Mouse (Mus musculus): ENCODE results near the gene Nek6.
A peak's percentile ranks its signal among the peaks of the same experiment; 100 is the strongest.

The Nek6 gene

GRCm38 (mm10) chr2:38509004-38509719 lies 2.3 kb upstream of the Nek6 start:
- no peak for DNase-seq

GRCm38 (mm10) chr2:38510120-38510519 lies 1.3 kb upstream of the Nek6 start:
- DNase-seq = no peak

GRCm38 (mm10) chr2:38512308-38513182 lies 1.1 kb downstream of the Nek6 start:
- DNase-seq = peak; percentile 72

DNA sequence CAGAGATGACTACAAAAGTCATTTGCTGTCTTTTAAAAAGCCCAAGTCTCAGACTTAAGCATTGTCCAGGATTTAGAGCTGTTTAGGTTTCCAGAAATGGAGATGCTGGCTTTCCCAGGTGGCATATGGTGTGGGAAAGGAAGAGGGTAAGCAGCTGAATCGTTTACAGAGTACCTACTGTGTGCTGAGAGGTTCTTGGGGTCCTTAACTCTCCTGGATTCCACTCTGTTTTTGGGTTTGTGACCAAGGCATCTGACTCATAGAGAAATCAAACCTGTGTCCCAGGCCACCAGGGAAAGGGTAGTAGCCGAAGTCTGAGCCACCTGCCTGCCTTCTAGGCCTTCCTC lies 1.7 kb downstream of the Nek6 start:
- no peak for DNase-seq

DNA sequence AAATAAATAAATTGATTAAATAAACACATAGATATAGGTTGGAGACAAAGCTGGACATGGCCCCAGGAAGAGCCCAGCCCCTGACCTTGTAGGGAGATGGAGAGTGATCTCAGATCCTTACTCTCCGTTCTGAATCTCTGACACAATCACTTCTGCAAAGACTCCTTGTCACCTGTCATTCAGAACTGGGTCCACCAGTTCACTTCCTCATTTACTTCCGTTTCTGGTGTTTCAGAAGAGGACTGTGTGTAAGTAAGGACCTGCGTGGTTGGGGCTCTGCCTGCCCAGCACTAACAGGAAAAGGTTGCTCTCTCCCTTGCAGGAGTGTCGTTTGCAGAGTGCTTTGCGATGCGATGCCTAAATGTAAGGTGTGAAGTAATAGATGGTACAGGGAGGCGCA lies 3.0 kb downstream of the Nek6 start:
- no peak for DNase-seq

DNA sequence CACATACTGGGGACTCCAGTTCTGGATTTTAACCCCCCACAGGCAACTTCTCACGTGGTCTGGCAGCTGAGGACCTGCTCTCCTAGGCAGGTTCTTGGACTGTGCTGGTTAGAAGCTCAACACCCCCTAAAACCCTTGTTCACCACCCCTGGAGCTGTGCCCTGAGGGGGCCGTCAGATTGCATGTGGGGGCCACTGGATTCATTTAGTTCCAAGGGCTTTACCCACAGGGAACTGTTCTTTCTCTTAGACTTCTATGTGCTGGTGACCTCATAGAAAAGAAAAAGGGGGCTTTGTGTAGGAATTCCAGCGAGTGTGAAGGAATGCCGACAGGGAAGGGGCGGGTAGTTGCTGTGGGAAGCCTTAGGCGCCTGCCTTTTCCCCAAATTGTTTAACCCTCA lies 4.0 kb downstream of the Nek6 start:
- DNase-seq = no peak

- no peak for DNase-seq
Observed at GRCm38 (mm10) chr2:38516471-38516870, 5.0 kb downstream of the Nek6 start.

GRCm38 (mm10) chr2:38517045-38517444 lies 5.6 kb downstream of the Nek6 start:
- DNase-seq = no peak

GRCm38 (mm10) chr2:38518719-38519118 lies 7.3 kb downstream of the Nek6 start:
- DNase-seq = no peak

DNA sequence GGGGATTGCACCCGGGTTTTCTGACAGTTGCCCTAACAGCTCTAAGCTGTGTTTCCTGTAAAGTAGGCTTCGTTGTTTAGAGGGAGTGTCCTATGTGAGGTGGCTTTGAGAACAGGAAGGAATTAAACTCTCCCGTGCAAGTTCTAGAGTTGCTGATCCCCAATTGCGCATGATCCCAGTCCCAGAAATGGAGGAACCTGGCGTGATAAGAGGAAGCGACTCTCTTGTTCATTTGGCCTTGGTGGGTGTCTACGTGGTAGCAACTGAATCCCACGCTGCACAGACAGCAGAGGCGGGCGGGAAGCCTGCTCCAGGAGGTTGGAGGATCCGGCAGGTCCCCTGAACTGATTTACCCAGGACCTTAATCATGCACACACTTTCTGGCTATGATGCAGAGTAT lies 8.5 kb downstream of the Nek6 start:
- DNase-seq = no peak

DNA sequence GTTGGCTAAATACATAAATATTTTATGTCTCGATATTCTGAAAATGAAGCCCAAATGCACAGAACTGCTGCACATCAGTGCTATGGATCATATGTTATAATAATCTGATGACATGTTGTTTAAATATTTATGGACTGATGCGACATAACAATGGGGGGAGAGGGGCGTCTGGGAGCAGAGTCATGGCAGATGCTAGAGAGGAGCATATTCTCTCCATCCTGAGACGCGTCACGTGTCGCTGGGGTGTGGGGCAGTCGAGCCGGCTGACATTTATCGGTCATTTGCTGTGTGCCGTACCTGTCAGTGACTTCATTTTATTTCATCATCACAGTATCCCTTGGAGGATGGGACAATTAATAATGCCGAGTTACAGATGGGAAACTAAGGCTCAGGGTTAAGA lies 10.2 kb downstream of the Nek6 start:
- no peak for DNase-seq

GRCm38 (mm10) chr2:38522354-38522753 lies 10.9 kb downstream of the Nek6 start:
- no peak for DNase-seq

- DNase-seq = no peak
Observed at GRCm38 (mm10) chr2:38523781-38524445, 12.5 kb downstream of the Nek6 start.

- DNase-seq = no peak
Observed at GRCm38 (mm10) chr2:38525034-38525433, 13.6 kb downstream of the Nek6 start.

DNA sequence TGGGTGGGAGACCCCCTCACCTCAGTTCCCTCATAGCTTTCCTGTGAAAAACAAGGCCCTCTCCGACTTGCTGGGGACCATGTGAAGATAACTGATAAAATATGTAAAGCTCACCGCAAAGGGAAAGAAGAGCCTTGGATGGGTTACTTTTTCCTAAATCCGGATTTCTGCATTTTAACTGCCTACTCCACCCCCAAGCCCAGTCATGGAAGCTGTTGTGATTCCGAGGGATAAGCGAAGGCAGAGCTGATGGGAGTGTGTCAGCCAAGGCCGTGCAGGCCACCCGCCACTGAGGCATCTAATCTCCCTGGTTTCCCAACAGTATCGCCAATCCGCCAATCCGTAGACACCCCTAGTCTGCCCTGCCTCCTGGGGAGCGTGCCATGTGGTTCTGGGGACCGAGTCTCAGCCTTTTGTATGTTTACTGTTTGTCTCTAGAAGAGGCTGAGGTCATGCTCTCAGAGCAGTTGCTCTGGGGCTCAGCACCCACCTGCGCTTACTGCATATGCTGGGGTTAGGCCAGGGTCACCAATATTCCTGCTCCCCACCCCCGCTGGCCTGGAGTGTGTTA lies 18.2 kb downstream of the Nek6 start:
- no peak for DNase-seq

DNA sequence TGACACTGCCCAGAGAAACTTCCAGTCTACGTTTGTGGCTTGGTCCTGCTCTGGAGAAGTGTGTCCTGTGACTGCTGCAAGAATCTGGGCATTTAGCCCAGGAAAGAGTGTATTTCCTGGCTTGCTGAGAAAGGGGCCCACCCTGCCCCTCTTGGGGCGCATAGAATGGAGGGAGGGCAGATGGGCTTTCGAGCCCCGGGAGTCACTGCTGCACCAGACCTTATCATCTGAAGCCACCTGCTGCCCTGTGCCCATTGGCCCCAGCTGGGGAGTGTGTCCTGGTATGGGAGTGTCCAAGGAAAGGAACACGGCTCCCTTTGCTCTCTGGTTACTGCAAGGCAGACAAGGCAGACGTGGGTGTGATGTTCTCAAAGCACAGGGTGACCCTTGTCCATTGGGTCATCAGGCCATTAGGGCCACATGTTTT lies 19.5 kb downstream of the Nek6 start:
- DNase-seq = peak; percentile 44

- DNase-seq = peak; percentile 68
Observed at GRCm38 (mm10) chr2:38533322-38533721, 21.9 kb downstream of the Nek6 start.

DNA sequence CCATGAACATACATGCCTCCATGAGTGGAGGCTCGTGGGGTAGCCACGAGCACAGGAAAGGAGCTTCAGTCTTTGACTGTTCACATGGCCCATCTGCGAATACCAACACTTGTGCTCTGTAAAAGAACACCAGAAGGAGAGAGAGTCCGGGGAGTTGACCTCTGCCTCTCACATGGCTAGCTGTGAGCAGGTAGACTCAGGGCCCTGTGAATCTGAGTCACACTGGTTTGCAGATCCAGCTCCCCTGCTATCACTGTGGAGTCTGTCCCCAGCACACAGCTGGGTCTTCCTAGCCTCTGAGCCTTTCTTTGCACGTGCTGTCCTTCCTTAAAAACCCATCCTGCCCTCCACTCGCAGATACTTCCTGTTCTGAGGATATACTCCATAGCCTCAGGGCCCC lies 22.3 kb downstream of the Nek6 start:
- DNase-seq = no peak

- no peak for DNase-seq
Observed at GRCm38 (mm10) chr2:38534241-38534940, 22.9 kb downstream of the Nek6 start.

GRCm38 (mm10) chr2:38535051-38535450 lies 23.6 kb downstream of the Nek6 start:
- peak; percentile 42 for DNase-seq

DNA sequence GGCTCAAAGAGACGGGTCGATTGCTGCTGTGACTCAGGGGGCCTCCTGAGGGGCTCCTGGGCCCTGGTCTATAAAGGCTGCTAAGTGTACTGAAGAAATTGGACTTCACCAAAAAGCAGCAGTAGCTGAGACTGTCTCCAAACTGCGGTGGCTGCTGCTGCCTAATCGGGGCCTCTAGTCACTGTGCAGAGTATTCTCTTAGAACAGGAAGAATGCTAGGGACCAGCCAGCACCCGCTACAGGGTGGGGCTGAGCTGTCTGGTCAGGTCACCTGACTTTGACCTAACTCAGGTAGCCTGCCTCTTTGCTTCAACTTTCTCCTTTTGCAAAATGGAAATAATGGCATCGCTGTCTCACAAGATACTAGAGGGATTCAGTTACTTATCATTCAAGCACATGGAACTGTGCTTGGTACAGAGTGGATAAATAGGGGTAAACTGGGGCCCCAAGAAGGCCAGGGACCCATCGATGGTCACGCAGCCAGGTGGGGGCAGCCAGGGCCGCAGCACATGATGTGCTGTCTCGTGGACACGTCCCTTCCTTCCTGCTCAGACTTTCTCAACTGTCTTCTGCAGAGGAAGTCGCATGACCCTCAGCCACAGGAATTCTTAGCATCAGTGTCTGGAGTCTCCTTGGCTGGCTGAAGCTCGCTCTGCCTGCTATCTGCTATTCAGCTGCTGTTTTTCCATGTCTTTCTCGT lies 24.2 kb downstream of the Nek6 start:
- peak; percentile 66 for DNase-seq

DNA sequence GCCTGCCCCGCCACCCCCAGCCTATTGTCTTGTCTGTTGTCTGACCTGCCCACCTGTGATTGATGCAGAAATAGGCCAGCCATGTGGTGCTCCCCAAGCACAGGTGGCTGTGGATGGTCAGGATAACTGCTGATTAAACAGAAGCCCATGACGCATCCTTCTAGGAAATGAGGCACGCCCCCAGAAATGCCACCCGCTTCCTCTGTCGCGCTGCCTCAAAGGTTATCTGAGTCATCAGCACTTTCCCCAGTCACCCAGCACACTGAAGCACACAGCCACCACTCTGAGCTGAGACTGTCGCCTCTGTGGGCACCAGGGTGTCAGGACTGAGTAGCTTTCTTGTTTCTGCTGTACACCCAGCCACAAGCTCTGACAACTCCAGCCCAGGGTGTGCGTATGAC lies 24.9 kb downstream of the Nek6 start:
- DNase-seq = peak; percentile 58
